In genomic region chr10:115676661-115677060, GRCm38 (mm10) we compare ENCODE assay signal across 26 mouse cellular contexts.
"Had no signal": no experiment of that assay in that cellular context is flagged by ENCODE, and none has a peak within 500 bp of the region (broad histone marks: within the 10 kb centered on the region; RNA-seq: fewer than 3 reads in every experiment).

No protein-coding gene starts in this region.

- H3K4me3 ChIP-seq: embryonic facial prominence, embryonic 10.5 days; embryonic facial prominence, embryonic 12.5 days; embryonic facial prominence, embryonic 13.5 days; embryonic facial prominence, embryonic 15.5 days; erythroblast, embryonic 14.5 days; forebrain, embryonic 10.5 days; forebrain, embryonic 12.5 days; forebrain, embryonic 13.5 days; forebrain, embryonic 15.5 days; gastrocnemius, adult 2 months; heart, adult 2 months; heart, embryonic 10.5 days had no signal

- H3K27ac ChIP-seq: embryonic facial prominence, embryonic 10.5 days; embryonic facial prominence, embryonic 12.5 days; embryonic facial prominence, embryonic 13.5 days; embryonic facial prominence, embryonic 15.5 days; forebrain, embryonic 10.5 days; forebrain, embryonic 12.5 days; forebrain, embryonic 13.5 days; forebrain, embryonic 15.5 days; gastrocnemius, adult 2 months; heart, adult 2 months; heart, embryonic 10.5 days had no signal

- DNase-seq: cerebellum, adult 9-10 months; cerebellum, adult 9-11 months; cerebellum, postnatal 10 days; cerebellum, postnatal 14 days; cerebellum, postnatal 25 days; cerebellum, postnatal 36 days; embryo, embryonic 11 days; forebrain, postnatal 0 days; gastrocnemius, adult 2 months; gastrocnemius, postnatal 10 days; gastrocnemius, postnatal 14 days; gastrocnemius, postnatal 25 days; gastrocnemius, postnatal 36 days; heart, adult 11 months; heart, adult 18-20 months; heart, adult 2 months had no signal

- H3K27me3 ChIP-seq: embryonic facial prominence, embryonic 12.5 days; embryonic facial prominence, embryonic 13.5 days; embryonic facial prominence, embryonic 15.5 days; forebrain, embryonic 12.5 days; forebrain, embryonic 13.5 days; forebrain, embryonic 15.5 days had no signal

- H3K36me3 ChIP-seq: embryonic facial prominence, embryonic 10.5 days; embryonic facial prominence, embryonic 12.5 days; embryonic facial prominence, embryonic 13.5 days; embryonic facial prominence, embryonic 15.5 days; forebrain, embryonic 10.5 days; forebrain, embryonic 12.5 days; forebrain, embryonic 15.5 days; heart, embryonic 10.5 days had no signal

- H3K4me1 ChIP-seq: embryonic facial prominence, embryonic 10.5 days; embryonic facial prominence, embryonic 12.5 days; embryonic facial prominence, embryonic 13.5 days; embryonic facial prominence, embryonic 15.5 days; forebrain, embryonic 10.5 days; forebrain, embryonic 12.5 days; forebrain, embryonic 13.5 days; forebrain, embryonic 15.5 days; heart, embryonic 10.5 days had no signal
